8 mouse cellular contexts compared by ENCODE assay signal in the genomic region with DNA sequence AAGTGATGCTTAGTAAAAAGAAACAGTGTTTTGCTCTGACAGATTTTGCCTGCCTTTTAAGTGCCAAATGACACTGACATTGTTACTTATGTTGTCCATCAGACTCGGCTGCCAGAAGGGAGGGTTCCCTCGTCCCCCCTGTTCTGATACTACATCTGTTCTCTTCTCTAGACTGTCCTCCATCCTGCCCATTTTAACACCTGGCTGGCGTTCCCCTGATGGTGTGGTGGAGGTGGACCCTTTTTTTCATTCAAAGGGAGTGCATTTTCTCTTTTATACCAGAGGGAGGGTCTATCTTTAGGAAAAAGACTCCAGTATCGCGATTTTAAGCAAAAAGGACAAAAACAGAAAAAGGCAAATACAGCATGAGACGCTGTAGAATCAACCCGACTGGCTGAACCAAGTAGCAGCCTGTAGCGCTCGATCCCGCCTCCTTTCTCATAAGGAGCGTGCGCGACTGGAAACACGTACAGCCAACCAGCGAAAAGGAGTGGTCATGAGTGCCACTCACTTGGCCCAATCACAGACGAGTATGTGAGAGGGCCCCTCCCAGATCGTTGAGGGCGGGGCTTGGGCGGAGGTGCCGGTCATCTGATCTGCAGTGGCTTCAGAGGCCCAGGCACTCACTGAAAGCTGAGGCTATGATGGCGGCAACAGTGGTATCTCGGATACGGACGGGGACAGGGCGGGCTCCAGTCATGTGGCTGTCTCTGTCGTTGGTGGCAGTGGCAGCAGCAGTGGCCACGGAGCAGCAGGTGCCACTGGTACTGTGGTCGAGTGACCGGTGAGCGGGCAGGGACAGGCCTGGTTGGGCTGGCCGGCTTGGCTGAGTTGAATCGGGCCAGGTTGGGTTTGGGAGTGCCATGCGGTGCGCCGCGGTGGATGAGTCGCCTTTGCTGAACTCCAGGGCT. TPM values are rescaled to one million over a fixed set of nuclear protein-coding genes. Genes with fewer than 3 reads are reported as not detected.
A peak's percentile ranks its signal among the peaks of the same experiment; 100 is the strongest.
DNase-seq lines count a peak whose midpoint lies in the region; ATAC-seq and TF ChIP-seq lines count a peak whose summit lies in the region.

Atp6ap1 (plus strand) TSS at position 560 of the 911 bp plus-strand sequence.

- H3K9ac ChIP-seq in forebrain, embryonic 16.5 days (replicated peaks; ENCODE audit: low read depth, low read length) = peak within 1 kb of the TSS; percentile 81
- peak within 1 kb of the TSS; percentile 72 for H3K9ac ChIP-seq in lung, embryonic 15.5 days

- peak within 1 kb of the TSS; percentile 87 for H3K4me3 ChIP-seq in G1E (ENCODE audit: low read depth, low read length)
- H3K4me3 ChIP-seq in forebrain, embryonic 16.5 days (replicated peaks; ENCODE audit: low read length) = peak within 1 kb of the TSS; percentile 71
- H3K4me3 ChIP-seq in lung, embryonic 15.5 days = peak within 1 kb of the TSS; percentile 71

- H3K4me2 ChIP-seq in forebrain, embryonic 16.5 days (ENCODE audit: low read length) = peak within 1 kb of the TSS; percentile 71
- H3K4me2 ChIP-seq in lung, embryonic 15.5 days = peak within 1 kb of the TSS; percentile 66

- intact Hi-C loops in heart, postnatal 36 days (cut with DNase I) = no loop called here

- peaks cover 34% of the 10 kb centered on the region for H3K4me1 ChIP-seq in G1E (ENCODE audit: insufficient read depth, low read depth, low read length)
- peaks cover 12% of the 10 kb centered on the region for H3K4me1 ChIP-seq in forebrain, embryonic 16.5 days (replicated peaks; ENCODE audit: control insufficient read depth, insufficient read depth, low read length)
- no peaks in the 10 kb centered on the region for H3K4me1 ChIP-seq in lung, embryonic 15.5 days

- peaks cover 35% of the 10 kb centered on the region for H3K36me3 ChIP-seq in G1E (replicated peaks)
- H3K36me3 ChIP-seq in forebrain, embryonic 16.5 days (ENCODE audit: control insufficient read depth, insufficient read depth) = 0 out of 2 replicates have a peak, but pooled peaks cover 3% of the 10 kb centered on the region
- peaks cover 14% of the 10 kb centered on the region; the same call in 1 of the 2 replicates for H3K36me3 ChIP-seq in lung, embryonic 15.5 days

- ATAC-seq in G1E (ENCODE audit: extremely low read depth, insufficient number of reproducible peaks, low FRiP score, poor library complexity, severe bottlenecking) = peak; percentile 96
- peak; percentile 99 for ATAC-seq in forebrain, embryonic 16.5 days
- peak; percentile 99 for ATAC-seq in lung, embryonic 15.5 days (ENCODE audit: borderline replicate concordance, extremely low read depth, low FRiP score, low TSS enrichment)

- TF ChIP-seq CTCF in G1E (IDR thresholded peaks at IDR 0.05; ENCODE audit: low read depth, low read length) = no peak

- peak; percentile 55 for DNase-seq in G1E (ENCODE audit: low spot score)
- peak; percentile 92 to 96 for DNase-seq in cerebellum, adult 18-20 months
- peak; percentile 87 to 94 for DNase-seq in heart, postnatal 36 days
- peak; percentile 94 to 95 for DNase-seq in layer of hippocampus, adult 8-10 months (ENCODE audit: low spot score in 2 of 2)
- peak; percentile 91 for DNase-seq in ovary, adult 18-20 months (ENCODE audit: low spot score)
- DNase-seq in thymus, postnatal 0 days (ENCODE audit: low spot score) = peak; percentile 88

- H3K9me3 ChIP-seq in G1E (replicated peaks) = no peaks in the 10 kb centered on the region
- no peaks in the 10 kb centered on the region for H3K9me3 ChIP-seq in forebrain, embryonic 16.5 days (ENCODE audit: control insufficient read depth, low read length)
- H3K9me3 ChIP-seq in lung, embryonic 15.5 days = no peaks in the 10 kb centered on the region

- no peaks in the 10 kb centered on the region for H3K27me3 ChIP-seq in G1E (ENCODE audit: insufficient read depth, low read length)
- no peaks in the 10 kb centered on the region for H3K27me3 ChIP-seq in forebrain, embryonic 16.5 days (replicated peaks; ENCODE audit: control insufficient read depth, insufficient read depth, low read length)
- no peaks in the 10 kb centered on the region for H3K27me3 ChIP-seq in lung, embryonic 15.5 days

- peak within 1 kb of the TSS; percentile 85 for H3K27ac ChIP-seq in forebrain, embryonic 16.5 days (ENCODE audit: low read length)
- peak within 1 kb of the TSS; percentile 47 for H3K27ac ChIP-seq in lung, embryonic 15.5 days

- WGBS in forebrain, embryonic 16.5 days = 16% methylated on average over 37 of the region's 37 CpGs
- 13% methylated on average over 37 of the region's 37 CpGs for WGBS in lung, embryonic 15.5 days

RNA-seq across cellular contexts. Expression of gene Atp6ap1, which starts in this region (rescaled TPM):
- total RNA-seq in G1E (2014; fragmentation: Nextera tagmentation) = 129 and 137 TPM in 2 replicates
- total RNA-seq in G1E (2017) = 265 and 297 TPM in 2 replicates
- polyA plus RNA-seq in G1E (2012) = 10.4 and 11.2 TPM in 2 replicates
- polyA plus RNA-seq in forebrain, embryonic 16.5 days (2015; fragmentation: Nextera tagmentation; extraction: Ambion mirVana) = 202 and 229 TPM in 2 replicates
- total RNA-seq in heart, postnatal 36 days (2021) = 100 to 1,000 TPM; 130 to 135 TPM
- total RNA-seq in layer of hippocampus, adult 8-10 months (2022) = 100 to 1,000 TPM; 325 to 354 (median 338) TPM
- 134 and 138 TPM in 2 replicates for polyA plus RNA-seq in lung, embryonic 15.5 days (2015; fragmentation: Nextera tagmentation; extraction: Ambion mirVana)
- 87.8 and 92.3 TPM in 2 replicates for polyA plus RNA-seq in thymus, postnatal 0 days (2015; fragmentation: Nextera tagmentation; extraction: Ambion mirVana)

Comparison
In these comparisons a context has a peak if more than half of its experiments do, and no peak if none do; other contexts are left out.
1. Peak in every context shown above with its lines: DNase-seq, ATAC-seq, H3K4me3 ChIP-seq and H3K27ac ChIP-seq.